Mouse (Mus musculus) ovary, postnatal 14 days (tissue): ENCODE data around the gene Hoxa1.

Source experiments
- DNase-seq: peaks from one replicate; pipeline ENCODE4 v3.0.0; 2022; ENCODE audit warnings: low spot score

The Hoxa1 gene

GRCm38 (mm10) chr6:52157466-52158275 lies 446 bp downstream of the Hoxa1 start:
- no peak for DNase-seq

- no peak for DNase-seq
Observed at GRCm38 (mm10) chr6:52156551-52157200, 1.4 kb downstream of the Hoxa1 start.

GRCm38 (mm10) chr6:52155471-52155870 lies 2.6 kb downstream of the Hoxa1 start:
- no peak for DNase-seq

GRCm38 (mm10) chr6:52154044-52154443 lies 4.1 kb downstream of the Hoxa1 start:
- DNase-seq = no peak

- DNase-seq = no peak
Observed at GRCm38 (mm10) chr6:52153270-52153669, 4.8 kb downstream of the Hoxa1 start.

GRCm38 (mm10) chr6:52152226-52153193 lies 5.6 kb downstream of the Hoxa1 start:
- no peak for DNase-seq

GRCm38 (mm10) chr6:52151571-52151970 lies 6.5 kb downstream of the Hoxa1 start:
- no peak for DNase-seq

GRCm38 (mm10) chr6:52150401-52150966 lies 7.6 kb downstream of the Hoxa1 start:
- no peak for DNase-seq

GRCm38 (mm10) chr6:52139115-52139514 lies 19.0 kb downstream of the Hoxa1 start:
- no peak for DNase-seq

GRCm38 (mm10) chr6:52138576-52138975 lies 19.5 kb downstream of the Hoxa1 start:
- DNase-seq = no peak

- no peak for DNase-seq
Observed at GRCm38 (mm10) chr6:52137841-52138535, 20.1 kb downstream of the Hoxa1 start.

GRCm38 (mm10) chr6:52123673-52124072 lies 34.4 kb downstream of the Hoxa1 start:
- no peak for DNase-seq

GRCm38 (mm10) chr6:52121173-52121572 lies 36.9 kb downstream of the Hoxa1 start:
- DNase-seq = no peak

GRCm38 (mm10) chr6:52118903-52119635 lies 39.0 kb downstream of the Hoxa1 start:
- no peak for DNase-seq

GRCm38 (mm10) chr6:52115899-52116298 lies 42.2 kb downstream of the Hoxa1 start:
- no peak for DNase-seq

GRCm38 (mm10) chr6:52111846-52112245 lies 46.3 kb downstream of the Hoxa1 start:
- DNase-seq = no peak

GRCm38 (mm10) chr6:52107400-52107799 lies 50.7 kb downstream of the Hoxa1 start:
- DNase-seq = no peak

- no peak for DNase-seq
Observed at GRCm38 (mm10) chr6:52106716-52107115, 51.4 kb downstream of the Hoxa1 start.

GRCm38 (mm10) chr6:52106178-52106577 lies 51.9 kb downstream of the Hoxa1 start:
- DNase-seq = no peak
